Mouse (Mus musculus): ENCODE results near the gene Sema5a. TPM values are rescaled to one million over a fixed set of nuclear protein-coding genes. Genes with fewer than 3 reads are reported as not detected.

Sema5a gene
- total RNA-seq, 2 experiments from 2014 or later, result not detected

- no peak for ATAC-seq (replicated peaks; ENCODE audit: poor library complexity, severe bottlenecking)
Observed at GRCm38 (mm10) chr15:32423061-32423460, 178.5 kb downstream of the Sema5a start.

GRCm38 (mm10) chr15:32427188-32427924 is 182.7 kb downstream of the Sema5a start:
- no peak for ATAC-seq (replicated peaks; ENCODE audit: poor library complexity, severe bottlenecking)

- ATAC-seq (replicated peaks; ENCODE audit: poor library complexity, severe bottlenecking), result no peak
Observed at GRCm38 (mm10) chr15:32432927-32433832, 188.6 kb downstream of the Sema5a start.

GRCm38 (mm10) chr15:32433833-32434155 is 189.2 kb downstream of the Sema5a start:
- no peak for ATAC-seq (replicated peaks; ENCODE audit: poor library complexity, severe bottlenecking)

- ATAC-seq (replicated peaks; ENCODE audit: poor library complexity, severe bottlenecking), result no peak
Observed at GRCm38 (mm10) chr15:32434274-32434673, 189.7 kb downstream of the Sema5a start.

- ATAC-seq (replicated peaks; ENCODE audit: poor library complexity, severe bottlenecking), result peak; percentile 48
Observed at GRCm38 (mm10) chr15:32437654-32438053, 193.0 kb downstream of the Sema5a start.

- no peak for ATAC-seq (replicated peaks; ENCODE audit: poor library complexity, severe bottlenecking)
Observed at GRCm38 (mm10) chr15:32442745-32443144, 198.1 kb downstream of the Sema5a start.

- no peak for ATAC-seq (replicated peaks; ENCODE audit: poor library complexity, severe bottlenecking)
Observed at GRCm38 (mm10) chr15:32447558-32448349, 203.1 kb downstream of the Sema5a start.

- no peak for ATAC-seq (replicated peaks; ENCODE audit: poor library complexity, severe bottlenecking)
Observed at GRCm38 (mm10) chr15:32459046-32459445, 214.4 kb downstream of the Sema5a start.

GRCm38 (mm10) chr15:32460238-32460637 is 215.6 kb downstream of the Sema5a start:
- no peak for ATAC-seq (replicated peaks; ENCODE audit: poor library complexity, severe bottlenecking)

GRCm38 (mm10) chr15:32471480-32472050 is 227.0 kb downstream of the Sema5a start:
- ATAC-seq (replicated peaks; ENCODE audit: poor library complexity, severe bottlenecking), result no peak

GRCm38 (mm10) chr15:32480747-32481146 is 236.1 kb downstream of the Sema5a start:
- ATAC-seq (replicated peaks; ENCODE audit: poor library complexity, severe bottlenecking), result no peak

GRCm38 (mm10) chr15:32485064-32485964 is 240.7 kb downstream of the Sema5a start:
- ATAC-seq (replicated peaks; ENCODE audit: poor library complexity, severe bottlenecking), result no peak

GRCm38 (mm10) chr15:32487968-32488367 is 243.4 kb downstream of the Sema5a start:
- ATAC-seq (replicated peaks; ENCODE audit: poor library complexity, severe bottlenecking), result no peak

GRCm38 (mm10) chr15:32494219-32494618 is 249.6 kb downstream of the Sema5a start:
- no peak for ATAC-seq (replicated peaks; ENCODE audit: poor library complexity, severe bottlenecking)

- ATAC-seq (replicated peaks; ENCODE audit: poor library complexity, severe bottlenecking), result no peak
Observed at GRCm38 (mm10) chr15:32494899-32495298, 250.3 kb downstream of the Sema5a start.

GRCm38 (mm10) chr15:32496880-32497279 is 252.3 kb downstream of the Sema5a start:
- ATAC-seq (replicated peaks; ENCODE audit: poor library complexity, severe bottlenecking), result no peak

- ATAC-seq (replicated peaks; ENCODE audit: poor library complexity, severe bottlenecking), result no peak
Observed at GRCm38 (mm10) chr15:32505941-32506340, 261.3 kb downstream of the Sema5a start.

GRCm38 (mm10) chr15:32508282-32508681 is 263.7 kb downstream of the Sema5a start:
- ATAC-seq (replicated peaks; ENCODE audit: poor library complexity, severe bottlenecking), result no peak
